Mouse (Mus musculus) mouse trophoblast stem cell (cell line): Measurements from ENCODE around the gene Trim33.

ENCODE experiments used
- in situ Hi-C, 2 experiments: fragments of 300-500 bp; cut with MseI, MboI; formaldehyde crosslinking; loops; 2 replicates in 1 of 2; 3 replicates in 1 of 2; pipeline ENCODE4 v1.15.1; 2025

Gene Trim33

GRCm38 (mm10) chr3:103361150-103361549 lies 82.1 kb downstream of the Trim33 start:
- in situ Hi-C loops: no loop called here

GRCm38 (mm10) chr3:103364182-103364945 lies 85.3 kb downstream of the Trim33 start:
- in situ Hi-C loops: no loop called here

GRCm38 (mm10) chr3:103367176-103367970 lies 88.3 kb downstream of the Trim33 start:
- in situ Hi-C loops: no loop called here

GRCm38 (mm10) chr3:103368731-103369130 lies 89.6 kb downstream of the Trim33 start:
- in situ Hi-C loops: no loop called here

GRCm38 (mm10) chr3:103374028-103374427 lies 94.9 kb downstream of the Trim33 start:
- in situ Hi-C loops: no loop called here

- in situ Hi-C loops: no loop called here
These were observed 96.2 kb downstream of the Trim33 start for GRCm38 (mm10) chr3:103375181-103375855.

GRCm38 (mm10) chr3:103378018-103378417 lies 98.9 kb downstream of the Trim33 start:
- in situ Hi-C loops: no loop called here

GRCm38 (mm10) chr3:103379371-103379770 lies 100.3 kb downstream of the Trim33 start:
- in situ Hi-C loops: no loop called here

- in situ Hi-C loops: no loop called here
These were observed 101.7 kb downstream of the Trim33 start for GRCm38 (mm10) chr3:103380814-103381213.

GRCm38 (mm10) chr3:103381441-103381840 lies 102.3 kb downstream of the Trim33 start:
- in situ Hi-C loops: no loop called here

GRCm38 (mm10) chr3:103382872-103383567 lies 103.9 kb downstream of the Trim33 start:
- in situ Hi-C loops: no loop called here

GRCm38 (mm10) chr3:103384486-103384885 lies 105.4 kb downstream of the Trim33 start:
- in situ Hi-C loops: no loop called here

- in situ Hi-C loops: no loop called here
These were observed 105.9 kb downstream of the Trim33 start for GRCm38 (mm10) chr3:103384949-103385348.

- in situ Hi-C loops: no loop called here
These were observed 106.5 kb downstream of the Trim33 start for GRCm38 (mm10) chr3:103385383-103386291.

- in situ Hi-C loops: no loop called here
These were observed 107.4 kb downstream of the Trim33 start for GRCm38 (mm10) chr3:103386292-103387031.

GRCm38 (mm10) chr3:103392613-103393258 lies 113.6 kb downstream of the Trim33 start:
- in situ Hi-C loops: no loop called here

- in situ Hi-C loops: no loop called here
These were observed 114.4 kb downstream of the Trim33 start for GRCm38 (mm10) chr3:103393283-103394060.

GRCm38 (mm10) chr3:103394121-103394520 lies 115.0 kb downstream of the Trim33 start:
- in situ Hi-C loops: no loop called here

- in situ Hi-C loops: no loop called here
These were observed 118.4 kb downstream of the Trim33 start for GRCm38 (mm10) chr3:103397523-103397922.
